Mouse (Mus musculus) kidney, adult 11 months (tissue): Measurements from ENCODE around the gene Gab2.
A peak's percentile ranks its signal among the peaks of the same experiment; 100 is the strongest.
"Not testable (repeated sequence)": the region's sequence is repeated elsewhere in the genome, so short reads cannot be mapped to it uniquely, and the experiment has no call there.

Source experiments
- DNase-seq: peaks from one replicate; pipeline ENCODE4 v3.0.0; 2022

The Gab2 gene

GRCm38 (mm10) chr7:97151082-97151813, 69.9 kb downstream of the Gab2 start:
- DNase-seq: no peak

- DNase-seq: no peak
These were observed 73.5 kb downstream of the Gab2 start for GRCm38 (mm10) chr7:97154756-97155487.

GRCm38 (mm10) chr7:97164261-97164660, 82.9 kb downstream of the Gab2 start:
- DNase-seq: no peak

- no peak for DNase-seq
These were observed 89.7 kb downstream of the Gab2 start for GRCm38 (mm10) chr7:97171089-97171488.

GRCm38 (mm10) chr7:97171719-97172118, 90.3 kb downstream of the Gab2 start:
- DNase-seq: no peak

- peak; percentile 15 for DNase-seq
These were observed 90.7 kb downstream of the Gab2 start for GRCm38 (mm10) chr7:97172126-97172525.

- DNase-seq: no peak
These were observed 100.5 kb downstream of the Gab2 start for GRCm38 (mm10) chr7:97181931-97182330.

- DNase-seq: no peak
These were observed 102.0 kb downstream of the Gab2 start for GRCm38 (mm10) chr7:97183426-97183825.

GRCm38 (mm10) chr7:97184005-97184404, 102.6 kb downstream of the Gab2 start:
- no peak for DNase-seq

- no peak for DNase-seq
These were observed 106.1 kb downstream of the Gab2 start for GRCm38 (mm10) chr7:97187387-97188081.

- DNase-seq: no peak
These were observed 107.7 kb downstream of the Gab2 start for GRCm38 (mm10) chr7:97189116-97189515.

- DNase-seq: no peak
These were observed 122.5 kb downstream of the Gab2 start for GRCm38 (mm10) chr7:97203907-97204306.

GRCm38 (mm10) chr7:97208811-97209549, 127.6 kb downstream of the Gab2 start:
- DNase-seq: no peak

GRCm38 (mm10) chr7:97210064-97210685, 128.8 kb downstream of the Gab2 start:
- DNase-seq: no peak

GRCm38 (mm10) chr7:97211117-97211516, 129.7 kb downstream of the Gab2 start:
- DNase-seq: no peak

GRCm38 (mm10) chr7:97223836-97224235, 142.4 kb downstream of the Gab2 start:
- DNase-seq: no peak

GRCm38 (mm10) chr7:97245261-97245949, 164.0 kb downstream of the Gab2 start:
- DNase-seq: no peak

GRCm38 (mm10) chr7:97245950-97246578, 164.7 kb downstream of the Gab2 start:
- not testable (repeated sequence) for DNase-seq

GRCm38 (mm10) chr7:97247661-97248060, 166.3 kb downstream of the Gab2 start:
- no peak for DNase-seq

GRCm38 (mm10) chr7:97248136-97248535, 166.8 kb downstream of the Gab2 start:
- DNase-seq: no peak

GRCm38 (mm10) chr7:97251638-97252037, 170.3 kb downstream of the Gab2 start:
- DNase-seq: no peak
